Mouse (Mus musculus): ENCODE results near the gene 2410131K14Rik.

The 2410131K14Rik gene

GRCm38 (mm10) chr5:118244606-118245443 is at the start of gene 2410131K14Rik, which contains the start of gene Rnft2:
Gene 2410131K14Rik (plus strand): TSS chr5:118245227.
Gene Rnft2 (minus strand): TSS chr5:118245116.
- DNase-seq (ENCODE audit: low read depth, low spot score) = peak; percentile 97

- no peak for DNase-seq (ENCODE audit: low read depth, low spot score)
These were observed 47.6 kb upstream of the 2410131K14Rik start for GRCm38 (mm10) chr5:118197421-118197820.

DNA sequence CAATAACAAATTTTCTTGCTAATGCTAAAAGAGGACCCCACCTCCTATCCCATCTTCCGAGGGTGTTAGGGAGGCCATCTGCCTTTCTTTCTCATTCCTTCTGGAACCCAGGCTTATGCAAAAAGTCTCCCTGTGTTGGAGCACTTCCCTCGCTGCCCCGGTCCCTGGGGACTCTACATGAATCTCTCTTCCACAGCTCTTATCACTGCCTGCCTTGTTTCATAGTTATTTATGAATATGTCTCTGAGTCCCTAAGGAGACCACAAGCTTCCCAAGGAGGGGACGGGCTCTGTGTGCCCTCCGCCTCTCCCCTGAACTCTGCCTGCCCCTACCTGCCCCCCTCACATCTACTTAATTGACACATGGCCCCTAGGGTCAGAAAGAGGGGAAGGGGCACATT is 45.4 kb upstream of the 2410131K14Rik start:
- DNase-seq (ENCODE audit: low read depth, low spot score) = no peak

- DNase-seq (ENCODE audit: low read depth, low spot score) = no peak
These were observed 40.2 kb upstream of the 2410131K14Rik start for GRCm38 (mm10) chr5:118204675-118205440.

DNA sequence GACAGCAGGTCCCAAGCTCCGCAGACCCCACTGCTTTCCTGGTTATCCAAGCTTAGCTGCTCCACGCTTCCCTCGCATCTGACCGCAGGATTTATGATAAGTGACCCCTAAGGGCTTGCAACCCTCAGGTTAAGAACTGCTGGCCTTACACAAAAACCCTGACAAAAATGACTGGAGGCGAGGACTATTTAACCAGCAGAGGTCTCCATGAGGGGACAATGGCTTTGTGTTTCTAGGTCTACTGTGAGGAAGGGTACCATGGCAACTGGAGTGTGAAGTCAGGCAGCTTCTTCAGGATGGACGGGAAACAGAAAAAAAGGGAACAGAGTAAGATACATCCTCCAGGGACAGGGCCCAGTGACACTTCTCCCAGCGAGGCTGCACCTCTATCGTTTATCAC is 39.2 kb upstream of the 2410131K14Rik start:
- no peak for DNase-seq (ENCODE audit: low read depth, low spot score)

GRCm38 (mm10) chr5:118214012-118214411 is 31.0 kb upstream of the 2410131K14Rik start:
- DNase-seq (ENCODE audit: low read depth, low spot score) = no peak

- peak; percentile 52 for DNase-seq (ENCODE audit: low read depth, low spot score)
These were observed 30.4 kb upstream of the 2410131K14Rik start for GRCm38 (mm10) chr5:118214418-118215154.

DNA sequence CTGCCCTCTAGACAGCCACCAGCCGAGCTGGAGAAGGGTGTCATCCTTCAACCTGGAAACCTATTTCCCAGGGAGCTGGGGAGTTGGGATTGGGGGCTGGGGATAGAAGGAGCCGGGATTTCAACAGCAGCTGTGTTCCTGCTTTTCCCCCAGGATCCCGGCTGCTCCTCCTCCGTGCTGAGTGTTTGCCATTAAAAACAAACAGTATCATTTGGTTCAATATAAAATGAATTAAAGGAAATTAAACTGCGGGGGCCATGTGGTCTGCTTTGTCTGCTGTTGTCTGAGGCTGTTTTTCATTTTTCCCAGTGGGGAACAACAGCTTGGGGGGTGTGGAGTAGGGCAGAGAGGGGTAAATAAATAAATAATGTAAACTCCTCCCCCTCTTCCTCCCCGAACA is 27.6 kb upstream of the 2410131K14Rik start:
- DNase-seq (ENCODE audit: low read depth, low spot score) = no peak

DNA sequence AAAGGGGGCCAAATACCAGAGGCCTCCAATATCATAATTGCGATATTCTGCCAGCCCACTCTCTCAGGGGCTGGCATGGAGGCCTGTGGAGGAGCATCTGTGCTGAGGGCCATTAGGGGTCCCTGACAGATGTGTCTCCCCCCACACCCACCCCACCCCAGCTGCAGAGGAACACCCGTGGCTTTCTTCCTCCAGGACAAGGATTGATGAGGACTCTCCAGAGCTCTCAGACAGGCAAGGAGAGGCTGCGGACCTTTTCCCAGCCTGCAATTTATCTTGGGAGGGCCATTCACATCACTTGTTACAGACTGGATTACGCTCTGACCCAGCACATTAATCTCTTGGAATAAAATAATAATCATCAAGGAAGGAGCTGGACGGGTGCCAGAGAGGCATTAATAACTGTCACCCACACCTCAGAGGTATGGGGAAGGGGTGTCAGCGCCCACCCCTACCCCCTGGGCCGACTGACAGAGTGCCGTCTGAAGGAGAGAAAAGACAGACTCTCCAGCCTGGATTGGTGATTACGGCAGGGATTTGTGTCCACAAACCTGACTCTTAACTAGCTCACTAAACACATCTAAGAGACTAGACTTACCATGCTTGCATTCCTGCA is 21.8 kb upstream of the 2410131K14Rik start:
- DNase-seq (ENCODE audit: low read depth, low spot score) = no peak

- DNase-seq (ENCODE audit: low read depth, low spot score) = no peak
These were observed 14.9 kb upstream of the 2410131K14Rik start for GRCm38 (mm10) chr5:118230071-118230611.

- DNase-seq (ENCODE audit: low read depth, low spot score) = no peak
These were observed 8.1 kb upstream of the 2410131K14Rik start for GRCm38 (mm10) chr5:118236891-118237290.

DNA sequence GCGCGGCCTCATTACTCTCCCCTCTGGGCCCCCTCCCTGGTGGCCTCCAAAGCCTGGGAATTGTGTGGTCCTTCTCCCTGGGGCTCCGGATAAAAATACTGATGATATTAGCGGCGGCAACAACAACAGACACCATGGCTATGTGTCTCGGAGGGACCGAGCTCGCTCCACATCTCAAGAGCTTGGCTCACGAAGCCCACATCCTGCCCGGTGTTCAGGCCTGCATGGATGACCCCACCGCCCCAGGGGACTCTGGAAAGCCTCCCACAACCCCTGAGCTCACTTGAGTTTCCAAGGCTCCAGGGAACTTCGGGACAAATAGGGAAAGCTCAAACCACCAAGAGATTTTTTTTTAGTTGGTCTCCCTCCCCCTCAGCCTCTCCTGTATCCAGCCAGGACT is 5.4 kb upstream of the 2410131K14Rik start:
- DNase-seq (ENCODE audit: low read depth, low spot score) = no peak

GRCm38 (mm10) chr5:118245606-118246308 is 730 bp downstream of the 2410131K14Rik start:
- no peak for DNase-seq (ENCODE audit: low read depth, low spot score)

- no peak for DNase-seq (ENCODE audit: low read depth, low spot score)
These were observed 2.4 kb downstream of the 2410131K14Rik start for GRCm38 (mm10) chr5:118247378-118247777.

DNA sequence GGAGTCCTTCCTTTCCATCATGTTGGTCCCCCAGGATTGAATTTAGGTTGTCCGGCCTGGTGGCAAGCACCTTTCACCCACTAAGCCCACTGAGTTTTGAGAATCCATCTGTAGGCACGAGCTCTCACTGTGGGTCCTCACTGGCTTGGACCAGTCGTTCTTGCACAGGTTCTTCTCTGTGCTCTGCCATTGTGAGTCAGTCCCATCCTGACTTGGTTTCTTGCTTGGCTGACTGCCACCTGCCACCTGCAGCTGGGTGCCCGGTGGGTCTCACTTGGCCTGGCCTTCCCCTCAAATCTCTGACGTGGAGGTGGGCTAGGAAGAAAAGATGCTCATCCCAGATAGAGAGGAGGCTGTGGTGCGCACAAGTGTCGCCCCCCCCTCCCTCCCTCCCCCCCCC is 6.0 kb downstream of the 2410131K14Rik start:
- no peak for DNase-seq (ENCODE audit: low read depth, low spot score)

GRCm38 (mm10) chr5:118253551-118253950 is 8.5 kb downstream of the 2410131K14Rik start:
- DNase-seq (ENCODE audit: low read depth, low spot score) = no peak

GRCm38 (mm10) chr5:118256981-118257380 is 12.0 kb downstream of the 2410131K14Rik start:
- DNase-seq (ENCODE audit: low read depth, low spot score) = no peak

- no peak for DNase-seq (ENCODE audit: low read depth, low spot score)
These were observed 14.1 kb downstream of the 2410131K14Rik start for GRCm38 (mm10) chr5:118259152-118259551.

DNA sequence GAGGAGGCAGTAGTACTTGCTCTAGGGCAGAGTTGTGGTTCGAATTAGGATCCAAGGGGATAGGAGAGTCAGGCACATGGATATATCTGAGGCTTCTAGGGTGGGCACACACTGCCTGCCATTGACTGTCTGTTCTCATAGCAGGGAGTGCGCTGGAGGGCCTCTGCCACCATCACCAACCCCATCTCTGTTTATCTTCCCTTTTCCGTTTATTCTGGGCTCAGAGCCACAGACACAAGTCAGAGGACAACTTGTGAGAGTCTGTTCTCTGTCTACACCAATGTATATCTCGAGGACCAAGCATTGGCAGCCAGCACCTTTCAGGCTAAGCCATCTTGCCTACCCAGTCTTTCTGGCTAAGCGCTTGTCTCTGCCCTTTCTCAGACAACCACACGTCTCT is 14.6 kb downstream of the 2410131K14Rik start:
- DNase-seq (ENCODE audit: low read depth, low spot score) = no peak

DNA sequence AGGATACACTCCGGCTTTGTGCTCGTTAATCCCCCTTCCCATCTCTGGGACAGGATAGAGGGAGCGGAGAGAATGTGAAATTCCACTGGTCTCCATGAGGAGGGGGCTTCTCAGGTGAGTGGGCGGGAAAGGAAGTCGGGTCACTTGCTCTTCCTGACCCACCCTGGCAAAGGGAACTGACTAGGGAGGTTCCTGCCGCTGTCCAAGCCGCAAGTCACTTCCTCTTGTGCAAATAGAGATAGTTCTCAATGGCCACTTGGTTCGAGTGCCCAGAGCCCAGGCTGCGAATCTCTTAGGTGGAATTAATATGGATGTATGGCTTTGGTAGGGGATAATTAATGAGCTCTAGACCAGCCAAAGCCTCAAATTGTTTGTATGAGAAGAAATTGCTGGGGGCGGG is 15.0 kb downstream of the 2410131K14Rik start:
- no peak for DNase-seq (ENCODE audit: low read depth, low spot score)

DNA sequence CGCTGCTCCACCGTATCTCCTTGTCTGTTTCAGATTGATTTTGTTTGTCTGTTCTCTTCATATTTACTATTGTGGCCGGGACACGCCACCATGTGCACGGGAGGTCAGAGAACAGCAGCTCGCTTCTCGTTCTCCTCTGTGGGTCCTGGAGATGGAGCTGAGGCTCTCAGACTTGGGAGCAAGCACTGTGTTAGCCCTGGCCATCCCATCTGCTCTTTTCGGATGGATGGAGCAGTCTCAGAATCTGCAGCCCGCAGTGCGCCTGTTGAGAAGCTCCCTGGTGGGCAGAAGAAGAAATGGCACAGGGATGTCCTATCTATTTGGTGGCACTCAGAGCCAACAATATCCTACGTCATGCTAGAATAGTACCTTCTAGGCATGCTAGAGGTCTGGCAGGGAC is 15.6 kb downstream of the 2410131K14Rik start:
- no peak for DNase-seq (ENCODE audit: low read depth, low spot score)
